Mouse (Mus musculus) lung, embryonic 16.5 days (tissue): Measurements from ENCODE around the gene Fam81a. TPM values are rescaled to one million over a fixed set of nuclear protein-coding genes. Genes with fewer than 3 reads are reported as not detected.

Source experiments
- ATAC-seq: fragments of 200-750 bp; cut with Nextera tagmentation; 2 replicates; pipeline ENCODE4 v1.8.0; 2017; ENCODE audit warnings: low read depth, mild to moderate bottlenecking, moderate library complexity
- H3K27ac ChIP-seq: fragments of 300-500 bp; sonication (generic); 2 replicates; pipeline ENCODE4 v1.5.1; 2014; ENCODE audit warnings: mild to moderate bottlenecking, control low read depth, low read length
- H3K27me3 ChIP-seq: fragments of 300-500 bp; sonication (generic); 2 replicates; pipeline ENCODE4 v1.6.1; 2014; ENCODE audit warnings: low read depth, low read length, mixed read lengths; ENCODE audit not compliant: control insufficient read depth, insufficient read depth
- H3K36me3 ChIP-seq: fragments of 300-500 bp; sonication (generic); 2 replicates; pipeline ENCODE4 v1.6.1; 2014; ENCODE audit warnings: low read length; ENCODE audit not compliant: control insufficient read depth, insufficient read depth
- H3K4me1 ChIP-seq: fragments of 300-500 bp; sonication (generic); replicated peaks from 2 replicates; pipeline ENCODE4 v1.6.1; 2014; ENCODE audit warnings: low read length, mixed read lengths; ENCODE audit not compliant: control insufficient read depth, insufficient read depth
- H3K4me2 ChIP-seq: fragments of 300-500 bp; sonication (generic); 2 replicates; pipeline ENCODE4 v1.6.1; 2014; ENCODE audit warnings: low read depth, low read length, control low read depth
- H3K4me3 ChIP-seq: fragments of 300-500 bp; sonication (generic); 2 replicates; pipeline ENCODE4 v1.5.1; 2014; ENCODE audit warnings: mild to moderate bottlenecking, low read length, control low read depth
- H3K9ac ChIP-seq: fragments of 300-500 bp; sonication (generic); 2 replicates; pipeline ENCODE4 v1.6.1; 2014; ENCODE audit warnings: low read length, control low read depth
- H3K9me3 ChIP-seq: fragments of 300-500 bp; sonication (generic); 2 replicates; pipeline ENCODE4 v1.6.1; 2016; ENCODE audit warnings: low read length; ENCODE audit not compliant: control insufficient read depth
- WGBS: fragments of 180-500 bp; shearing (Covaris S2); extraction: QIAGEN DNeasy Blood & Tissue Kit; methylation state at CpG from one replicate; pipeline ENCODE4 v1.1.7; 2014; 5-methylcytosine and 5-hydroxymethylcytosine counted together
- polyA plus RNA-seq: library from polyadenylated mRNA; unstranded; fragments of >200 nt; fragmentation: Nextera tagmentation; extraction: Ambion mirVana; gene quantifications from 2 replicates; pipeline ENCODE4 v1.2.1, GENCODE M21; 2015

The Fam81a gene
- polyA plus RNA-seq, 1 experiment from 2014 or later: 7.4 TPM

DNA sequence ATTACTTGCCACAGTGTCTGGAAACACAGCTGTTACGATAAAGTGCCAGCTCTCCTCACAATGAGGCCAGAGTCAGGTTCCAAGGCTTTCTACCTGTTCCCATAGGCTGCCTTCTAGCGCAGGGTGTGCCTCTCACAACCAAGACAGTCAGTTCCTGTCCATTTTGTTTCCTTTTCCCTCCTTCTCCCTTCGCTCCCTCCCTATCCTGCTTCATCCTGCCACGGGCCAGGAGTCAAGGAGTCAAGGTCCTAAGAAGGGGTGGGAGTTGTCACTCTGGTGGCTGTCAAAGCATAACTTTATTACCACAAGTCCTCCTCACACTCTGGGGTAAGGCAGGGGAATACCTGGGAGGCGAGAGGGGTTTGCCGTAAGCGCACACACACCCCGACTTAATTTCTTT, 966 bp upstream of the Fam81a start:
- no peak overlapping the region for H3K4me3 ChIP-seq
- peaks cover 11% of the 10 kb centered on the region for H3K4me1 ChIP-seq
- 64% methylated on average over 8 of the region's 8 CpGs for WGBS
- H3K9ac ChIP-seq: no peak overlapping the region
- no peak overlapping the region for H3K4me2 ChIP-seq
- no peak for ATAC-seq
- H3K27me3 ChIP-seq: peaks cover 3% of the 10 kb centered on the region; the same call in 1 of the 2 replicates
- H3K27ac ChIP-seq: no peak overlapping the region
- no peaks in the 10 kb centered on the region for H3K9me3 ChIP-seq
- no peaks in the 10 kb centered on the region for H3K36me3 ChIP-seq

DNA sequence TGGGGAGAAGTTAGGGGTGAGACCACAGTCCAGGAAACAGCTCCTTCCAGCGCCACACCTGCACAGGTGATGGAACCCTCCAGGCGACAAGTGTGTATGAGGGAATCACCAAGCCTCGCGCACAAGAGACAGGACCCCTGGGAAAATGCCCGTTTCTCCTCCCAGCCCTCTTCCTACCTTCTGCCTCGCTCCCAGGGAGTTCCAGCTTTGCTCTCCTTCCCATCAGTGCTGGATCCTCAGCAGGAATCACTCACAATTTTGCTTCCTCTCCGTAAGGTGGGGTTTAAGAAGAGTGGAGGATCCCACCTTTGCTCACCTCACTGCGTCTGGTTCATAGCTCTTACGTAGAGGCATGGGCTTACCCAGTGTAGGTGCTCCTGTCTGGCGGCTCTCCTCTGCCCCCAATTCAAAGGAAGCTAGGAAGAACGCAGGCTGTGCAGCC, 454 bp downstream of the Fam81a start:
- Histone ChIP-seq H3K4me2 (peak overlapping the region; percentile 95), H3K4me1 (peaks cover 11% of the 10 kb centered on the region), H3K9me3 (no peaks in the 10 kb centered on the region), H3K36me3 (no peaks in the 10 kb centered on the region), H3K27me3 (peaks cover 3% of the 10 kb centered on the region; the same call in 1 of the 2 replicates), H3K27ac (no peak overlapping the region), H3K9ac (no peak overlapping the region), H3K4me3 (peak overlapping the region; percentile 56)
- WGBS: 2% methylated on average over 11 of the region's 11 CpGs
- ATAC-seq: peak; percentile 12; the same call in 1 of the 2 replicates

DNA sequence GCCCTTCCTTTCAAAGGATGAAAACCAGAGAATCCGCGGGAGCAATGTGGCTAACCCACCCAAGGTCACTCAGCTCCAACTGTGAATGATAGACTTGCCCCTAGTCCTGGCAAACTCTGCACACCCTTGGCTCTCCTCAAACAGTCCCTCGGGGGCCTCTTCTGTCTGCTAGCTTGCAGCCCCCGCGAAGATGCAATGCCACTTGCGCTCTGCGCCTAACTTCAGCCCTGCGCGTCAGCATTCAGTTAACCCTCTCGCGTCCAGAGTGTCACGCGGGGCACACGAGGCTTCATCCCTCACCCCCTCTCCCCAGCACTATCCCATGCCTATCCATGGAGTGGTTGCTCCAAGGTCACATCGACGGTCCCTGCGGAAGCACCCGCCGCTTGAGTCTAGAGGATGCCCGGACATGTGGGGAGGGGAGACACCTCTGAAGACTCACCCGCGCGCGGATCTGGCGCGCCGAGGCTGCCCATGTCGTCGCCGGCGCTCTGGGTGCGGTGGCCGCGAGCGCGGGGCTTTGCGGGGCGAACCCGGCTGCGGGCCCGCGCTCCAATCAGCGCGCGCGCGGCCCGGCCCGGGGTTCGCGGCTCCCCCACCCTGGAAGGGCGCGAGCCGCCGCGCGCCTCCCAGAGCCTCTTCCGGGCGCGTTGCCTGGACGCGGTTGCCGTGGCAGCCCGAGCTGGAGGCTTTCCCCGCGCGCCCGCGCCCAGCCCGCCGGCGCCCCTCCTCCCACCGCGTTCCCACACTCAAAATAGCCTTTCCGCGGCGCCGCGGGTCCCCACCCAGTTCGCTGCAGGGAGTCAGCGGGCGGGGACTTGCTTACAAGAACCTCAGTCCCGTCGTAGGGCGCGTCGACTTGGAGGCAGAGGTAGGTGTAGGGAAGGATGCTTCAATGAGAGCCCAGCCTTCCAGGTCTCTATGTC, 1.2 kb downstream of the Fam81a start:
- ATAC-seq: peak; percentile 91
- Histone ChIP-seq H3K36me3 (no peaks in the 10 kb centered on the region), H3K4me2 (peak overlapping the region; percentile 95), H3K9ac (peak overlapping the region; percentile 50), H3K4me3 (peak overlapping the region; percentile 56), H3K27me3 (peaks cover 3% of the 10 kb centered on the region; the same call in 1 of the 2 replicates), H3K27ac (no peak overlapping the region), H3K9me3 (no peaks in the 10 kb centered on the region), H3K4me1 (peaks cover 11% of the 10 kb centered on the region)
- WGBS: 1% methylated on average over 65 of the region's 87 CpGs

DNA sequence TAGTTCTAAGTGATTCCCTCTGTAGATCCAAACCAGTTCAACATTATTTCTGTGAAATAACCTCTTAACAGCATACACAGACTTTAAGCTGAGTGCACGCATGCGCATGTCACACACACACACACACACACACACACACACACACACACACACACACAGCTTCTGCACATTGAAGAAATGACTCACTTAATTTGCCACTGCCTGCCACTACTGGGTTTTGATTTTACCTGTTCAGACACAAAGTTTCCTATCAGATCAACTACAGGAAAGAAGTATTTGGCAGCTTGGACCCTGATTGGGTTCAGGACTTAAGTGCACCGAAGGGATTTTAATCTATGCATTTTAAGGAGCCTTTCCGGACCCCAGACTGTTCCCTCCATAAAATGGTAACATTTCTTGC, 2.0 kb downstream of the Fam81a start:
- ATAC-seq: no peak
- Histone ChIP-seq H3K27me3 (peaks cover 3% of the 10 kb centered on the region; the same call in 1 of the 2 replicates), H3K4me1 (peaks cover 11% of the 10 kb centered on the region), H3K4me2 (peak overlapping the region; percentile 95), H3K27ac (no peak overlapping the region), H3K36me3 (no peaks in the 10 kb centered on the region), H3K9ac (no peak overlapping the region; the same call in 1 of the 2 replicates), H3K4me3 (peak overlapping the region; percentile 56; the same call in 1 of the 2 replicates), H3K9me3 (no peaks in the 10 kb centered on the region)
- 56% methylated on average over 4 of the region's 4 CpGs for WGBS

DNA sequence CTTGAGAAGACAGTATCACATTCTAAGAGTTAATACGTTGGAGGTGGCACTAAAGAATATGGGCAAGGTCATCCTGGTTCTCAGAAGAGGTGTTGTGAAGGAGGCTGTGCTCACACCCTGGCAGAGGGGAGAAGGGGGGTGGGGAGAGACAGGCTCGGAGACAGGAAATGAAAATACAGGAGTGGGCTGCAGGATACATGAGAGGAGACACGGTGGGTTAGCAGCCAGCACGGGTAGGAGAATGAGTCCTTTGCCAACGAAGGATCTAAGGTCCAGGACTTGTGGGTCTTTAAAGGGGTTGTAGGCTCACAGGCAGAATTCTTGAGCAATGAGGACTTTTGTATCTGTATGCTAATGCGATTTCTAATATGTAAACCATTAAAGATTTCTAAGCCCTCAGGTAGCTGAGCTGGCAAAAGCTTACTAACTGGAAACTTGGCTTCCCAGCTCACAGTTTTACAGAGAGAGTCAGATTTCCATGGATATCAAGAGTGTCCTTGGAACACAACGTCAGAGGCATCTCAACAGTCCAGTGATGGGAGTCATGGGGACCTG, 3.0 kb downstream of the Fam81a start:
- Histone ChIP-seq H3K4me3 (no peak overlapping the region), H3K4me2 (0 out of 2 replicates have a peak overlapping the region, but pooled peaks have one; percentile 7), H3K4me1 (peaks cover 11% of the 10 kb centered on the region), H3K9me3 (no peaks in the 10 kb centered on the region), H3K27ac (no peak overlapping the region), H3K36me3 (no peaks in the 10 kb centered on the region), H3K9ac (no peak overlapping the region), H3K27me3 (peaks cover 3% of the 10 kb centered on the region; the same call in 1 of the 2 replicates)
- 26% methylated on average over 7 of the region's 7 CpGs for WGBS
- ATAC-seq: no peak

DNA sequence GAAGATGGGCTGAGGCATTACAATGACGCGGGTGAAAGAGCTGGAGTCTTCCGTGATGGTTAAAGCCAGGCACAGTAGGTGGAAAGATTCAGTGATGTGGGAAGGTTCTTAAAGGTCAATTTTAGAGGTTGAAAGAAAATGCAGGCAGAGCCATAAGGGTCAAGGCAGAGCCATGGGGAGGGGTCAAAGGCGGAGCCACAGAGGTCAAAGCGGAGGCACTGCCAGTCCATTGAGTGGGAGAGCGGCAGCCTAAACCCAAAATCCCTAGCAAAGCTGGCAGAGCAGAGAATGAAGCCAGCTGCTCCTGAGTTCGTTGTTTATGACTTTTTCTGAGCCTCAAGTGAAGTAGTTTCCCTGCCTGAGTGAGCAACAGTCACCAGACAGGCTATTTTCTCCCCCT, 3.8 kb downstream of the Fam81a start:
- Histone ChIP-seq H3K27ac (no peak overlapping the region), H3K4me3 (no peak overlapping the region), H3K9ac (no peak overlapping the region), H3K4me1 (peaks cover 11% of the 10 kb centered on the region), H3K4me2 (no peak overlapping the region), H3K36me3 (no peaks in the 10 kb centered on the region), H3K9me3 (no peaks in the 10 kb centered on the region), H3K27me3 (peaks cover 3% of the 10 kb centered on the region; the same call in 1 of the 2 replicates)
- 66% methylated on average over 7 of the region's 7 CpGs for WGBS
- no peak for ATAC-seq

DNA sequence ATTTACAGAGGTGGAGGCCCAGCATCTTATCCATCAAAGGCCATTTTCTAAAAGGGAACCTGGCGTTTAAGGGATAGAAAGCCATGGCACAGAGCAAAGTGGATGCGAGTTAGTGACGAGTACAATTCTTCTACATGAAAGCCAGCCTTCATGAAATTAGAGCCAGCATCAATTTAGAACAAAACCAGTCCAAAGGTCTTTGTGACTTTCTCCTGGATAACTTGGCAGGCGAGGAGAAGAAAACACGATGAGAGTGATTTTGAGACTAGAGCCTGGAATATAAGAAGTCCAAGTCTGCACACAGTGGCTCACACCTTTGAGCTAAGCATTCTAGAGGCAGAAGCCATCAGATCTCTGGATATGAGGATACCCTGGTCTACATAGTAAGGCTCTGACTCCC, 4.4 kb downstream of the Fam81a start:
- no peaks in the 10 kb centered on the region for H3K9me3 ChIP-seq
- no peak for ATAC-seq
- WGBS: 78% methylated on average over 5 of the region's 5 CpGs
- peaks cover 3% of the 10 kb centered on the region; the same call in 1 of the 2 replicates for H3K27me3 ChIP-seq
- no peak overlapping the region for H3K9ac ChIP-seq
- peaks cover 11% of the 10 kb centered on the region for H3K4me1 ChIP-seq
- H3K4me2 ChIP-seq: no peak overlapping the region
- no peak overlapping the region for H3K27ac ChIP-seq
- H3K4me3 ChIP-seq: no peak overlapping the region
- no peaks in the 10 kb centered on the region for H3K36me3 ChIP-seq

DNA sequence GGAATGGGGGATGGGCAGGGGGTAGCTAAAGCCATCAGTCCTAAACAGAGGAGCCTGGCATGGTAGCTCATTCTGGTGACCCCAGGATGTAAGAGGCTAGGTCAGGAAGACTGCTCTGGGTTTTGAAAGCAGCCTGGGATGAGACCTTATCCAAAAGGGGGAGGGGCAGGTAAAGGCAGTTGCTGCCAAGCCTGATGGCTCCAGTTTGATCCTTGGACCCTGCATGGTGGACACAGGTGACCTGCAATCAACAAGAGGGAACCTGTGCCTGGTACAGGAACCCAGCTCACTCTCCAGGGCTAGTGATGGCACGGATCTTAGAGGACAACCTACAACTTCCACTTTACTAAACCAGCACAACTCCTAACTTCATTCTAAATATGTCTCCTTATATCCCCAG, 7.2 kb downstream of the Fam81a start:
- Histone ChIP-seq H3K9me3 (no peaks in the 10 kb centered on the region), H3K4me2 (no peak overlapping the region), H3K4me3 (no peak overlapping the region), H3K27me3 (no peaks in the 10 kb centered on the region), H3K4me1 (peaks cover 7% of the 10 kb centered on the region), H3K27ac (no peak overlapping the region), H3K9ac (no peak overlapping the region), H3K36me3 (no peaks in the 10 kb centered on the region)
- 92% methylated on average over 1 of the region's 1 CpGs for WGBS
- no peak for ATAC-seq

DNA sequence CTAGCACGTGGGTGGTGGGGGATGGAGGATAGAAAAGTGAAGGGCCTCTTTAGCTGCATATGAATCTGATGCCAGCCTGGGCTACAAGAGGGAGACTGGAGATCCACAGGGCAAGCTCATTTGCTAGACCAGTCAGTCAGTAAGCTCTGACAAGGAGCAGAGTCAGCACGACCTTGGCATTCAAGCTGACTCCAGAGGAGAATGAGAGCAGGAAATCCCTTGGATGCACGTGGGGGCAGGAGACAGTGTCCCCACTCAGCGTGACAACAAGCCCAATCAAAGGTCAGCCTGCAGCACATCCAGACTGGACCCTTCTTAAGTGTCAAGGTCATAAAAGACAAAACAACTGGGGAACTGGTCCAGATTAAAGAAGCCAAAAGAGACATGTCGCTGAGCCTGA, 7.6 kb downstream of the Fam81a start:
- no peak overlapping the region for H3K4me3 ChIP-seq
- no peaks in the 10 kb centered on the region for H3K27me3 ChIP-seq
- peaks cover 5% of the 10 kb centered on the region for H3K4me1 ChIP-seq
- no peaks in the 10 kb centered on the region for H3K36me3 ChIP-seq
- no peak for ATAC-seq
- H3K9ac ChIP-seq: no peak overlapping the region
- WGBS: 65% methylated on average over 5 of the region's 5 CpGs
- H3K4me2 ChIP-seq: no peak overlapping the region
- no peaks in the 10 kb centered on the region for H3K9me3 ChIP-seq
- H3K27ac ChIP-seq: no peak overlapping the region
